Mouse (Mus musculus) adipocyte (in vitro differentiated cells): ENCODE data around the gene Scgb1b2.

Source experiments
- DNase-seq: peaks from one replicate; pipeline ENCODE4 v3.0.0-alpha.2; 2016; ENCODE audit warnings: low spot score

The Scgb1b2 gene

GRCm38 (mm10) chr7:31291721-31292120 is at the start of gene Scgb1b2:
Gene Scgb1b2 (minus strand): TSS chr7:31291821.
- DNase-seq = no peak

- no peak for DNase-seq
Measured at GRCm38 (mm10) chr7:31290208-31290607, 1.4 kb downstream of the Scgb1b2 start, which contains the start of gene Scgb2b2. Gene Scgb2b2 (plus strand): TSS chr7:31290508.
